Mouse (Mus musculus): ENCODE measurements around the gene Apol6. TPM values are rescaled to one million over a fixed set of nuclear protein-coding genes. Genes with fewer than 3 reads are reported as not detected.

Gene Apol6
- total and polyA plus RNA-seq, 3 experiments, result not detected

DNA sequence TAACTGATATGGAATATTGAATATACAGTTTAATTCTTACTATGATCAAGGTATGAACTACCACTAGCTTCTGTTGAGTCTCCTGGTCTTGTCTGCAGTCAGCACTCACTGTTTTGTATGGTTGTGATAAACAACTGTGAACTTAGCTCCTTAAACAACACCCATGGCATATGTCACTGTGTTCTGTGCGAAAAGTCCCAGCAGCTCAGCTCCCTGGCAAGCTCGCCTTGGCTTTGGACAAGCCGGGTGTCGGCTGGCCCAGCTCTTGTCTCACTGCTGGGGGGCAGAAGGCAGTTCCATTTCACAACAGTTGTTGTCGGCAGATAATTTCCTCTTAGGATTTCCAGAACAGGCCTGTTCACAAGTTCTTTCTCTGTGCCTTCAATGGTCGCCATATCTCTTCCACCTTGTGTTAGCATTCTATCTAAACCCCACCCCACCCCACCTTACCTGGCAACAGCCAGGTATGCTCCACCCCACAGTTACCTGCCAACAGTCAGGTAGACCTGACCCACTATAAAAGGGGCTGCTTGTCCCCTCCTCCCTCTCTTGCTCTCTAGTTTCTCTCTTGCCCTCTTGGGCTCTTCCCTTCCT is 20.8 kb downstream of the Apol6 start:
- H3K4me3 ChIP-seq (replicated peaks in 1 of 3; ENCODE audit: low read depth in 2 of 3, low read length in 2 of 3, poor library complexity in 1 of 3), result no peak overlapping the region
- peaks cover 5% of the 10 kb centered on the region for H3K9me3 ChIP-seq (replicated peaks; ENCODE audit: low read length)
- no peaks in the 10 kb centered on the region for H3K36me3 ChIP-seq (replicated peaks in 1 of 2; ENCODE audit: control insufficient read depth in 1 of 2, insufficient read depth in 1 of 2, low read length in 1 of 2)
- in situ Hi-C loops (cut with MboI; ENCODE audit: low pct_ligation_motif_present, low pct_unique_long_range_greater_than_20kb, low sequenced_read_pairs) (no loop called here), dilution Hi-C loops (cut with MboI; ENCODE audit: extremely low pct_ligation_motif_present, extremely low pct_unique_long_range_greater_than_20kb, low sequenced_read_pairs) (no loop called here)
- TF ChIP-seq SIN3A (IDR thresholded peaks at IDR 0.05; ENCODE audit: low read length), result no peak
- no peak for TF ChIP-seq USF1 (IDR thresholded peaks at IDR 0.05; ENCODE audit: low read depth, low read length)
- no peak for TF ChIP-seq ETS1 (conservative IDR thresholded peaks at IDR 0.05; ENCODE audit: low read depth, low read length)
- no peak for TF ChIP-seq MEF2A (IDR thresholded peaks at IDR 0.05; ENCODE audit: borderline replicate concordance, low read depth, low read length)
- no peak for TF ChIP-seq GABPA (IDR thresholded peaks at IDR 0.05; ENCODE audit: insufficient replicate concordance, low read depth, low read length)
- no peak for TF ChIP-seq RAD21 (IDR thresholded peaks at IDR 0.05; ENCODE audit: low read depth, low read length)
- TF ChIP-seq MAX (IDR thresholded peaks at IDR 0.05; ENCODE audit: low read length), result no peak
- no peak for TF ChIP-seq IRF4 (IDR thresholded peaks at IDR 0.05; ENCODE audit: low read depth, low read length)
- no peak for TF ChIP-seq MAFK (IDR thresholded peaks at IDR 0.05; ENCODE audit: insufficient replicate concordance, low read length)
- no peak for TF ChIP-seq NRF1 (IDR thresholded peaks at IDR 0.05; ENCODE audit: low read depth, low read length)
- TF ChIP-seq JUND (conservative IDR thresholded peaks at IDR 0.05; ENCODE audit: low read depth, low read length), result no peak
- TF ChIP-seq PAX5 (IDR thresholded peaks at IDR 0.05; ENCODE audit: low read length), result no peak
- no peak for TF ChIP-seq SMC3 (IDR thresholded peaks at IDR 0.05; ENCODE audit: low read depth, low read length)
- H3K4me2 ChIP-seq (ENCODE audit: insufficient read depth, low read depth, poor library complexity, severe bottlenecking), result no peak overlapping the region
- no peak for DNase-seq (ENCODE audit: extremely low read depth)
- H3K79me2 ChIP-seq (replicated peaks; ENCODE audit: control insufficient read depth, extremely low read depth, insufficient read depth, poor library complexity, severe bottlenecking), result no peaks in the 10 kb centered on the region
- H3K27ac ChIP-seq (ENCODE audit: insufficient read depth, low read depth), result no peak overlapping the region
- peaks cover 71% of the 10 kb centered on the region for H3K27me3 ChIP-seq (replicated peaks)
- no peaks in the 10 kb centered on the region; a peak in 1 of 4 replicates for H3K4me1 ChIP-seq (ENCODE audit: control insufficient read depth in 1 of 2, insufficient read depth in 2 of 2)
- H3K9ac ChIP-seq (ENCODE audit: insufficient read depth, low read depth), result no peak overlapping the region

DNA sequence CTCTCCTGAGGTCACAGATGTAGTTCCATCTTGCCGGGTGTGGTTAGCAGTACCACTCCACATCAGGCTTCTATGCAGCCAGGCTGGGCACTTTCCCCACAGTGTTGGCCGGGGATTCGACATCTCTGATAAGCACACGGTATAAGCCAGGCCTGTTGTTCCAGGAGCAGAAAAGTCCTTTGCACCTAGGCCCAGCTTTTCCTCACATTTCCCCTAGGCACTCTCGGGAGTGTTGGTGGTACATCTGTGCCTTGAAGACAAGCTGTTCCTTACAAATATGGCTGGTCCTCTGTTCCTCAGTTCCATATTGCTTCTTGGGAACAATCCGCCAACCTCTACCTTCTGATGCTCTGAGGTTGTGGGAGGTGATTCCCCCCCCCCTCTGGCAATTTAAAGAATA is 21.7 kb downstream of the Apol6 start:
- Histone ChIP-seq H3K79me2 (replicated peaks; ENCODE audit: control insufficient read depth, extremely low read depth, insufficient read depth, poor library complexity, severe bottlenecking) (no peaks in the 10 kb centered on the region), H3K9me3 (replicated peaks; ENCODE audit: low read length) (peaks cover 5% of the 10 kb centered on the region), H3K4me2 (ENCODE audit: insufficient read depth, low read depth, poor library complexity, severe bottlenecking) (no peak overlapping the region), H3K27ac (ENCODE audit: insufficient read depth, low read depth) (no peak overlapping the region), H3K4me3 (replicated peaks in 1 of 3; ENCODE audit: low read depth in 2 of 3, low read length in 2 of 3, poor library complexity in 1 of 3) (no peak overlapping the region), H3K27me3 (replicated peaks) (peaks cover 75% of the 10 kb centered on the region), H3K36me3 (replicated peaks in 1 of 2; ENCODE audit: control insufficient read depth in 1 of 2, insufficient read depth in 1 of 2, low read length in 1 of 2) (no peaks in the 10 kb centered on the region), H3K4me1 (ENCODE audit: control insufficient read depth in 1 of 2, insufficient read depth in 2 of 2) (no peaks in the 10 kb centered on the region; a peak in 1 of 4 replicates), H3K9ac (ENCODE audit: insufficient read depth, low read depth) (no peak overlapping the region)
- dilution Hi-C loops (cut with MboI; ENCODE audit: extremely low pct_ligation_motif_present, extremely low pct_unique_long_range_greater_than_20kb, low sequenced_read_pairs), result no loop called here
- no peak for TF ChIP-seq TCF12 (IDR thresholded peaks at IDR 0.05; ENCODE audit: low read depth, low read length)
- TF ChIP-seq POLR2AphosphoS2 (IDR thresholded peaks at IDR 0.05; ENCODE audit: low read depth, low read length), result no peak
- TF ChIP-seq SIN3A (IDR thresholded peaks at IDR 0.05; ENCODE audit: low read length), result no peak
- no peak for TF ChIP-seq IRF4 (IDR thresholded peaks at IDR 0.05; ENCODE audit: low read depth, low read length)
- no peak for TF ChIP-seq ZC3H11A (IDR thresholded peaks at IDR 0.05; ENCODE audit: low read depth, low read length)
- no peak for TF ChIP-seq JUND (conservative IDR thresholded peaks at IDR 0.05; ENCODE audit: low read depth, low read length)
- no peak for TF ChIP-seq PAX5 (IDR thresholded peaks at IDR 0.05; ENCODE audit: low read length)
- no peak for TF ChIP-seq SMC3 (IDR thresholded peaks at IDR 0.05; ENCODE audit: low read depth, low read length)
- TF ChIP-seq POLR2A (IDR thresholded peaks at IDR 0.05; ENCODE audit: low read depth, low read length), result no peak
- DNase-seq (ENCODE audit: extremely low read depth), result no peak
- in situ Hi-C loops (cut with MboI; ENCODE audit: low pct_ligation_motif_present, low pct_unique_long_range_greater_than_20kb, low sequenced_read_pairs), result no loop called here

All from CH12.LX (cell line).